Mouse (Mus musculus): ENCODE measurements at regions not wholly inside any gene's neighbourhood (a gene's known extent, or its start where the extent isn't known, plus 50 kb on each side); places are given as distances from the start of the nearest gene placed in this dataset.

GRCm38 (mm10) chr2:146589860-146590259 lies 77.7 kb upstream of the Ralgapa2 start:
- H3K4me1 ChIP-seq (replicated peaks), result no peaks in the 10 kb centered on the region
- WGBS, result 66% methylated on average over 3 of the region's 3 CpGs
- H3K9me3 ChIP-seq (replicated peaks), result no peaks in the 10 kb centered on the region
- H3K36me3 ChIP-seq, result no peaks in the 10 kb centered on the region
- no peak overlapping the region for H3K27ac ChIP-seq
- H3K9ac ChIP-seq, result no peak overlapping the region
- no peaks in the 10 kb centered on the region for H3K27me3 ChIP-seq
- no peak overlapping the region for H3K4me3 ChIP-seq
- ATAC-seq (replicated peaks; ENCODE audit: insufficient number of reproducible peaks, insufficient read depth, low FRiP score, low read depth), result no peak
- no peak overlapping the region for H3K4me2 ChIP-seq

GRCm38 (mm10) chr2:146593291-146593690 lies 81.1 kb upstream of the Ralgapa2 start:
- no peaks in the 10 kb centered on the region for H3K4me1 ChIP-seq (replicated peaks)
- ATAC-seq (replicated peaks; ENCODE audit: insufficient number of reproducible peaks, insufficient read depth, low FRiP score, low read depth), result no peak
- no peaks in the 10 kb centered on the region for H3K9me3 ChIP-seq (replicated peaks)
- H3K4me2 ChIP-seq, result no peak overlapping the region
- H3K9ac ChIP-seq, result no peak overlapping the region
- H3K27ac ChIP-seq, result no peak overlapping the region
- H3K4me3 ChIP-seq, result no peak overlapping the region
- H3K36me3 ChIP-seq, result no peaks in the 10 kb centered on the region
- 66% methylated on average over 2 of the region's 2 CpGs for WGBS
- H3K27me3 ChIP-seq, result no peaks in the 10 kb centered on the region

GRCm38 (mm10) chr2:146594212-146594611 lies 82.1 kb upstream of the Ralgapa2 start:
- no peak overlapping the region for H3K4me2 ChIP-seq
- no peaks in the 10 kb centered on the region for H3K9me3 ChIP-seq (replicated peaks)
- no peaks in the 10 kb centered on the region for H3K36me3 ChIP-seq
- no peaks in the 10 kb centered on the region for H3K27me3 ChIP-seq
- WGBS, result 57% methylated on average over 4 of the region's 4 CpGs
- no peak overlapping the region for H3K27ac ChIP-seq
- H3K4me3 ChIP-seq, result no peak overlapping the region
- H3K4me1 ChIP-seq (replicated peaks), result no peaks in the 10 kb centered on the region
- no peak for ATAC-seq (replicated peaks; ENCODE audit: insufficient number of reproducible peaks, insufficient read depth, low FRiP score, low read depth)
- H3K9ac ChIP-seq, result no peak overlapping the region

GRCm38 (mm10) chr2:146595673-146596072 lies 83.5 kb upstream of the Ralgapa2 start:
- Histone ChIP-seq H3K27me3 (no peaks in the 10 kb centered on the region), H3K4me3 (no peak overlapping the region), H3K36me3 (no peaks in the 10 kb centered on the region), H3K27ac (0 out of 2 replicates have a peak overlapping the region, but pooled peaks have one; percentile 16), H3K9me3 (replicated peaks) (no peaks in the 10 kb centered on the region), H3K4me1 (replicated peaks) (no peaks in the 10 kb centered on the region), H3K9ac (no peak overlapping the region), H3K4me2 (no peak overlapping the region)
- whole genome bisulfite sequencing, result 77% methylated on average over 2 of the region's 2 CpGs
- no peak for ATAC-seq (replicated peaks; ENCODE audit: insufficient number of reproducible peaks, insufficient read depth, low FRiP score, low read depth)

- Histone ChIP-seq H3K4me2 (no peak overlapping the region), H3K4me3 (no peak overlapping the region), H3K9me3 (replicated peaks) (no peaks in the 10 kb centered on the region), H3K4me1 (replicated peaks) (no peaks in the 10 kb centered on the region), H3K36me3 (no peaks in the 10 kb centered on the region), H3K9ac (no peak overlapping the region), H3K27ac (no peak overlapping the region), H3K27me3 (no peaks in the 10 kb centered on the region)
- no peak for ATAC-seq (replicated peaks; ENCODE audit: insufficient number of reproducible peaks, insufficient read depth, low FRiP score, low read depth)
These were observed 94.0 kb upstream of the Ralgapa2 start for GRCm38 (mm10) chr2:146606170-146606569.

- H3K36me3 ChIP-seq, result no peaks in the 10 kb centered on the region
- WGBS, result 95% methylated on average over 2 of the region's 2 CpGs
- no peaks in the 10 kb centered on the region for H3K9me3 ChIP-seq (replicated peaks)
- H3K27me3 ChIP-seq, result no peaks in the 10 kb centered on the region
- no peak overlapping the region for H3K9ac ChIP-seq
- no peak for ATAC-seq (replicated peaks; ENCODE audit: insufficient number of reproducible peaks, insufficient read depth, low FRiP score, low read depth)
- peaks cover 4% of the 10 kb centered on the region for H3K4me1 ChIP-seq (replicated peaks)
- no peak overlapping the region for H3K27ac ChIP-seq
- no peak overlapping the region for H3K4me3 ChIP-seq
- H3K4me2 ChIP-seq, result no peak overlapping the region
These were observed 98.8 kb upstream of the Ralgapa2 start for GRCm38 (mm10) chr2:146610896-146611295.

GRCm38 (mm10) chr2:146611886-146612521 lies 99.9 kb upstream of the Ralgapa2 start:
- Histone ChIP-seq H3K9ac (no peak overlapping the region), H3K9me3 (replicated peaks) (no peaks in the 10 kb centered on the region), H3K4me2 (no peak overlapping the region), H3K4me1 (replicated peaks) (peaks cover 4% of the 10 kb centered on the region), H3K4me3 (no peak overlapping the region), H3K36me3 (no peaks in the 10 kb centered on the region), H3K27me3 (no peaks in the 10 kb centered on the region), H3K27ac (no peak overlapping the region)
- WGBS, result 42% methylated on average over 6 of the region's 6 CpGs
- ATAC-seq (replicated peaks; ENCODE audit: insufficient number of reproducible peaks, insufficient read depth, low FRiP score, low read depth), result no peak

GRCm38 (mm10) chr2:146612522-146613288 lies 100.6 kb upstream of the Ralgapa2 start:
- H3K4me1 ChIP-seq (replicated peaks), result peaks cover 4% of the 10 kb centered on the region
- H3K9ac ChIP-seq, result no peak overlapping the region
- no peaks in the 10 kb centered on the region for H3K27me3 ChIP-seq
- WGBS, result 6% methylated on average over 20 of the region's 20 CpGs
- 0 out of 2 replicates have a peak overlapping the region, but pooled peaks have one; percentile 24 for H3K27ac ChIP-seq
- H3K4me3 ChIP-seq, result peak overlapping the region; percentile 37
- peak overlapping the region; percentile 68 for H3K4me2 ChIP-seq
- no peak for ATAC-seq (replicated peaks; ENCODE audit: insufficient number of reproducible peaks, insufficient read depth, low FRiP score, low read depth)
- no peaks in the 10 kb centered on the region for H3K36me3 ChIP-seq
- H3K9me3 ChIP-seq (replicated peaks), result no peaks in the 10 kb centered on the region

- H3K4me2 ChIP-seq, result no peak overlapping the region
- WGBS, result 15% methylated on average over 5 of the region's 5 CpGs
- no peaks in the 10 kb centered on the region for H3K9me3 ChIP-seq (replicated peaks)
- no peaks in the 10 kb centered on the region for H3K4me1 ChIP-seq (replicated peaks)
- no peak overlapping the region for H3K27ac ChIP-seq
- ATAC-seq (replicated peaks; ENCODE audit: insufficient number of reproducible peaks, insufficient read depth, low FRiP score, low read depth), result no peak
- no peak overlapping the region for H3K9ac ChIP-seq
- no peak overlapping the region for H3K4me3 ChIP-seq
- no peaks in the 10 kb centered on the region for H3K27me3 ChIP-seq
- H3K36me3 ChIP-seq, result no peaks in the 10 kb centered on the region
These were observed 109.0 kb upstream of the Ralgapa2 start for GRCm38 (mm10) chr2:146621167-146621566.

- Histone ChIP-seq H3K4me3 (no peak overlapping the region), H3K9me3 (replicated peaks) (no peaks in the 10 kb centered on the region), H3K27ac (no peak overlapping the region), H3K36me3 (no peaks in the 10 kb centered on the region), H3K9ac (no peak overlapping the region), H3K4me2 (no peak overlapping the region), H3K27me3 (no peaks in the 10 kb centered on the region; the same call in 1 of the 2 replicates), H3K4me1 (replicated peaks) (no peaks in the 10 kb centered on the region)
- WGBS, result 76% methylated on average over 1 of the region's 1 CpGs
- ATAC-seq (replicated peaks; ENCODE audit: insufficient number of reproducible peaks, insufficient read depth, low FRiP score, low read depth), result no peak
These were observed 110.9 kb upstream of the Ralgapa2 start for GRCm38 (mm10) chr2:146623052-146623451.

GRCm38 (mm10) chr2:146624207-146624606 lies 112.1 kb upstream of the Ralgapa2 start:
- H3K27me3 ChIP-seq, result no peaks in the 10 kb centered on the region; the same call in 1 of the 2 replicates
- no peak overlapping the region for H3K9ac ChIP-seq
- no peak overlapping the region for H3K27ac ChIP-seq
- no peak overlapping the region for H3K4me2 ChIP-seq
- no peaks in the 10 kb centered on the region for H3K36me3 ChIP-seq
- no peaks in the 10 kb centered on the region for H3K9me3 ChIP-seq (replicated peaks)
- ATAC-seq (replicated peaks; ENCODE audit: insufficient number of reproducible peaks, insufficient read depth, low FRiP score, low read depth), result no peak
- H3K4me3 ChIP-seq, result no peak overlapping the region
- 39% methylated on average over 5 of the region's 5 CpGs for WGBS
- H3K4me1 ChIP-seq (replicated peaks), result no peaks in the 10 kb centered on the region
